Mouse (Mus musculus): ENCODE data around the gene Pbld2. TPM values are rescaled to one million over a fixed set of nuclear protein-coding genes. Genes with fewer than 3 reads are reported as not detected.
"Not testable (repeated sequence)": the region's sequence is repeated elsewhere in the genome, so short reads cannot be mapped to it uniquely, and the experiment has no call there.

The Pbld2 gene
- total RNA-seq, 4 experiments from 2014 or later: 1.7 to 3.4 (median 2.6) TPM

DNA sequence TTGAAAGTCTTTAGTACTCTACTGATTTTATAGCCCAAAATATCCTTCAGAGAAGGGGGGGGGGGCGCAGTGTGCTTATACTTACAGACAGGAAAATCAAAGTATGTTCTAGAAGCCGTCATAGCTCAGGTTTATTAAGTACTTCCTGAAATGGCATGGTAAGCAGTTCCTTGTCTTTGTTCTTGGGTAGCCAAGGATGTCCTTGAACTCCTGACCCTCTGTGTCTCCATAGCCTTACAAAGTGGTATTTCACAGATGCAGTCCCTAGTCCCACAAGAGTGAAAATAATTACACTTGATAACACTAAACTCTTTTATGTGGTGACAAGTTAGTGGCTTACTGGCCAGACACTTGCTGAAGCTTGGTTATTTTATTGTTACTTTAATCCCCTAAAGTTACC, 901 bp downstream of the Pbld2 start:
- no peak for DNase-seq (ENCODE audit: low spot score in 2 of 2)

- DNase-seq (ENCODE audit: low spot score in 2 of 2): no peak
Measured at GRCm38 (mm10) chr10:63025491-63026011, 1.4 kb downstream of the Pbld2 start.

DNA sequence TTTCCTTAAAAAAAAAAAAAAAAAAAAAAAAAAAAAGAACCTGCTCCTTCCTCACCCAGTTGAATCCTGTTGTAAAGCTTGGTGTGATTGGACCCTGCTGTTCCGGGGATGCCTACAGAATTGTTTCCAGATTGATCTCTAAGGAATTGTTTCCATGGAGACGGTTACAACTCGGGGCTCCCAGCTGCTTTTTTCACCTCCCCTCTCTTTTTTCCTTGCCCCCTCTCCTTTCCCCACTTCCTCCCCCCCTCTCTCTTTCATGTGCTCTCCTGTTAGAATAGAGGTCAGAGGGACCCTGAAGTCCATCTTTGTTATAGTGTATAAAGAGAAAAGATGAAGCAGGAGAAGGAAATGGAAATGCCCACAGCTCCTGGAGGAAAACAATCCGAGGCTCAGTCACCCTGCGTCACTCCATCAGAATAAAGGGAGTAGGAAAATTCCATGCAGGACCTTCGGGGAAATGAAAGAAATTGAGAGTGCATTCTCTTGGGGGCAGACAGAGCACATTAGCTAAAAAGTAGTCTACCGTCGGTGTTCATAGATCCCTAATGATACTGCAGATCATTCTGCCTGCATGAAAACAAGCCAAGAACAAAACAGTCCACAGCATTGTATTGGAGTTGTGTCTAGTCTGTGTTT, 2.2 kb downstream of the Pbld2 start:
- DNase-seq (ENCODE audit: low spot score in 2 of 2): no peak

DNA sequence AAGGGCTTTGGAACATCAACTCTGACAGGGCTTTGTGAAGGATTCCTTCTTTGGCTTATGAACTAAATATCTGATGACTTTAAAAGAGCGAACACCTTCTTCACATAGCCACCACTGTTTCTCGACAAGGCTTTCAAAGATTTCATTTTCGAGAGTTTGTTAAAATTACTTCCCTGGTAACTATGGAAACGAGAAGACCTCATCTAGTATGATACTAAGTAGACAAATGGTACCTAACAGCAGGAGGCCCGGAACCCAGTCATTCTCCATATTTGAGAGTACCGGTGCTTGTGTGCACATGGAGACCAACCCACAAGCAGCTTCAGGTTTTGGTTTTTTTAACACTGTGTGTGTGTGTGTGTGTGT, 2.7 kb downstream of the Pbld2 start:
- no peak for DNase-seq (ENCODE audit: low spot score in 2 of 2)

DNA sequence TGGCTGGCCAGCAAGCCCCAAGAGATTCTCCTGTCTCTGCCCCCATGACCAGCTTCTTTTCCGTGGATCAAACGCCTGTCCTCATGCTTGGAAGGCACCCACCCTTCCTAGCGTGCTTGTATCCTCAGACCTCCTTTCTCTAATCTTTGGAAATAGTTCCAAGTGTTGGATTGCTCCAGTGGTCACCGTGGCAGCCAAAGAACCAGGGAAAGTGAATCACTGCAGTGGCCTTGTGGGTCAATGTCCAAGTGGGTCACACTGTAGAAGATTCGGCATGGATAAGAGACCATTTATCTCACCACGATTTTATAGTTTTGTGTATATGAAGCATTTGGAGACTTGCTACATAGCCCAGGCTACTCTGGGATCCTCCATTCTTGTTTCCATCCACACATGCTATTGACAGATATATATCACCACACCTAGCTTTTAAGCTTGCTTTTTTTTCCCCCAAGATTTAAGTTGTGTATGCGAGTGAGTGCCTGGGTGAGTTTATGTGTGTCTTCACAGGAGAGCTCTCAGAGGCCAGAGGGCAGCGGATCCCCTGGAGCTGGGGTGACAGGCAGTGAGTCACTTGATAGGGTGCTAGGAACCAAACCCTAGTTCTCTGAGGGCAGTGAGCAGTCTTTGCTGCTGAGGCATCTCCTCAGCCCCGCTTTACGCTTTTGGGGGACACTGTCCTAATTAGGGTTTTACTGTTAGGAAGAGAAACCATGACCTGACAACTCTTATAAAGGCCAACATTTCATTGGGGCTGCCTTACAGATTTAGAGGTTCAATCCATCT, 3.5 kb downstream of the Pbld2 start:
- no peak for DNase-seq (ENCODE audit: low spot score in 2 of 2)

DNA sequence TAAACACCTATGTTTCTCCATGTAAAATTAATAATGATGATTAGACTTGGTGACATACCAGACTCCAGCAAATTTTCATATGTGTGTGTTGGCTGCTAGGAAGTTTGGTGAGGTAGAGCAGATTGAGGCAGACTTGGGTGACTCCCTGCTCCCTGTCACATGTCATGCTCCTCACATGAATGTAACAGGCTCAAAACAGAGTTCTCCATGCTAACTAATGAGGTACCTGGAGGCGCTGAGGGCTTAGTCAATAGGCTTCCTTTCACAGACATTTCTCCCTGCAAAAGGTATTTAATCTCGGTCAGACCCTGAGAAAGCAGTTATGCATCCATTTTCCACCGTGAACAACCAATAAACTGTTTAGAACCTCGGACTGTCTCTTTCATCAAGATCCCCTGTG, 4.3 kb downstream of the Pbld2 start:
- DNase-seq (ENCODE audit: low spot score in 2 of 2): no peak

DNA sequence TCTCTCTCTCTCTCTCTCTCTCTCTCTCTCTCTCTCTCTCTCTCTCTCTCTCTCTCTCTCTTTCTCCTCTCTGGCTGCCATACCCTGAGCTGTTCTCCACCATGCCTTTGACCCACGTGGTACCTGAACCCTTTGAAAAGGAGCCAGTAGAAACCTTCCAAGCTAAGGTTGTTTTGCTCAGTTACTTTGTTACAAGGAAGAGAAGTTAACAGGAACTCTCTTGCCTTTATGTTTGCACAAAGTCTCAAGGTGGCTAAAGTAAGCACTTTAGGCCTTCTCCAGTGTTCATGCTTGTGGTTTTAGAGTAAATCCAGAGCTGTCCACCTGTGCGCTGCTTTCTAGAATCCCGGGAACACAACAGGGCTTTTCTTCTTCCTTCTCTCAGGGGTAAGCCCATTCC, 8.2 kb downstream of the Pbld2 start:
- DNase-seq (ENCODE audit: low spot score in 2 of 2): no peak

DNA sequence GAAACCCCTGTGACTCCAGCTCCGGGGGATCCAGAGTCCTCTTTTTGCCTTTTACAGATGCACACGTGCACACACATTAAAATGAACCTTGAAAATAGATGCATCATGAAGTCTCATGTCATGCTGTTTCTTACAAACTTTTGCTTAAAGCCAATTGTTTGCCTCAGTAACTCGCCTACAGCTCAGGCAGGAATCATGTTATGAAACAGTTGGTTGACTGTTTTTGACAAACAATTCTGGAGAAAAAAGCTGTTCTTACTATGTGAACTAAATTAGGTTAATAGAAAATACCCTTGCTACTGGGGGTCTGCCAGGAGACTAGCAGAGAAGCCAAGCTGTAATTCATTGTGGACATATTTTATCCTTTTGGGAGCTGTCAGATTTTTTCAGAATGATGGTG, 8.8 kb downstream of the Pbld2 start:
- no peak for DNase-seq (ENCODE audit: low spot score in 2 of 2)

GRCm38 (mm10) chr10:63038571-63039320, 14.6 kb downstream of the Pbld2 start:
- DNase-seq (ENCODE audit: low spot score in 2 of 2): no peak

DNA sequence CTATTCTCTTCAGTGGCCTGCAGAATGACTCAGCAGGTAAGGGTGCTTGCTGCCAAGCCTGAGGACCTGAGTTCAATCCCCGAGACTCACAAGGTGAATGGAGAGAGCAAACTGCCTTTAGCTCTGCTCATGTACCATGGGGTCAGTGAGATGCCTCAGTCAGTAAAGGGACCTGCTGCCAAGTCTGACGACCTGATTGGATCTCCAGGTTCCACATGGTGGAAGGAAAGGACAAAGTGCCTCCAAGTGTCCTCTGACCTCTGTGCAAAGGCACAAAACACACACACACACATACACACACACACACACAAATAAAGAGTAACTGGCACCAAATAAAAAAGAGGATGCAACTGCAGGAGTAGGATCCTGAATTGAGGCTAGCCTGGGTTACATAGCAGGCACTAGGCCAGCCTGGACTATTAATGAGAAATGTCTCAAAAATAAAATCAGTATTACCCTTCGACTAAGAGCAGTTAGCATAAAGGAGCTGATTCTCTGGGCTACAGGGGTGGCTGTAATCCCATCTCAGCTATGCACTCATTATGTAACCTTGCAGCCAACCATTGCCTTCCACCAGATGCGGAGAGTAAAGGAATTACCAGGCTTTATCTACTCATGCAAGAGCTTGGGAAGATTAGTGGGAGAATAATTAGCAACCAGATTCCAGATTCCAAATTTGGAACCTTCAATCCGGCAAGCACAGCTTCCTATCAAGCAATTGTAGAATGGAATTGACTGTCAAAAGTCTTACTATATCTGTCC, 15.9 kb downstream of the Pbld2 start:
- DNase-seq (ENCODE audit: low spot score in 2 of 2): no peak

DNA sequence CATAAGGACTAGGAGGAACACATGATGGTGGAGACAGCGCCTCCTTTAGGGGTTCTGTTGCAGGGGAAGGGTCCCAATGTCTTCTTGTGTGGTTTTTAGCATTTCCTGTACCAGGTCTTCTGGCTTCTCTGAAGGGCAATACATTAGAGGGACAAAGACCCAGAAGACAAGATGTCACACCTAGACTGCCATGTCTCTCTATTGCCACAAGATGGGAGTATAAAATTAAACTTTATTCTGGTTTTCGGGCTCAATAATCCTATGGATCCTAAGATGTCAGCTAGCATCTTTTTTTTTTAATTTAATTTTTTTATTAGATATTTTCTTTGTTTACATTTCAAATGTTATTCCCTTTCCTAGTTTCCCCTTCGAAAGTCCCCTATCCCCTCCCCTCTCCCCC, 19.0 kb downstream of the Pbld2 start:
- no peak for DNase-seq (ENCODE audit: low spot score in 2 of 2)

- DNase-seq (ENCODE audit: low spot score in 2 of 2): no peak
Measured at GRCm38 (mm10) chr10:63047751-63048150, 23.6 kb downstream of the Pbld2 start.

- DNase-seq (ENCODE audit: low spot score in 2 of 2): no peak
Measured at GRCm38 (mm10) chr10:63049106-63049505, 25.0 kb downstream of the Pbld2 start.

- no peak for DNase-seq (ENCODE audit: low spot score in 2 of 2)
Measured at GRCm38 (mm10) chr10:63051267-63051666, 27.2 kb downstream of the Pbld2 start.

GRCm38 (mm10) chr10:63052011-63052410, 27.9 kb downstream of the Pbld2 start:
- DNase-seq (ENCODE audit: low spot score in 2 of 2): no peak

DNA sequence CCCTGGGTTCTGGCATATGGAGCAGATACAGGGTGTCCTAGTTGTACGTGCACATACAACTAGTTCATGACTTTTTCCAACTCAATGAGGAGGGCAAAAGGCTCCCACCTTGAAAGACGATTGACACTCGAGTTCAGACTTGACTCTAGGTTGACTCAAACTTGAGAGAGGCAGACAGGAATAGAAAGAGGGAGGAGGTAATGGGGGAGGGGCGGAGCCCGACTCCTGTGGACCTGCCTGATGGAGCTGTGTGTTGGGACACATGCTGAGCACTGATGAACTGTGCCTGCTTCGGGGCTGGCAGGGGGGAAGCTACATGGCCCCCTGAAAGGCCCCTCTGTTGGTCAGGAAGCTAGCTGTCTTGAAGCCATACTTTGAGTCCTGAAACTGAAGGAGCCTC, 28.9 kb downstream of the Pbld2 start:
- DNase-seq (ENCODE audit: low spot score in 2 of 2): no peak

GRCm38 (mm10) chr10:63054071-63054470, 30.0 kb downstream of the Pbld2 start:
- not testable (repeated sequence) for DNase-seq (ENCODE audit: low spot score in 2 of 2)

GRCm38 (mm10) chr10:63054586-63054985, 30.5 kb downstream of the Pbld2 start:
- DNase-seq (ENCODE audit: low spot score in 2 of 2): no peak

- DNase-seq (ENCODE audit: low spot score in 2 of 2): no peak
Measured at GRCm38 (mm10) chr10:63056966-63057750, 33.0 kb downstream of the Pbld2 start.

GRCm38 (mm10) chr10:63059862-63060261, 35.7 kb downstream of the Pbld2 start, which contains the start of gene Pbld1:
Pbld1 (plus strand) TSS chr10:63060162.
- DNase-seq (ENCODE audit: low spot score in 2 of 2): no peak

DNA sequence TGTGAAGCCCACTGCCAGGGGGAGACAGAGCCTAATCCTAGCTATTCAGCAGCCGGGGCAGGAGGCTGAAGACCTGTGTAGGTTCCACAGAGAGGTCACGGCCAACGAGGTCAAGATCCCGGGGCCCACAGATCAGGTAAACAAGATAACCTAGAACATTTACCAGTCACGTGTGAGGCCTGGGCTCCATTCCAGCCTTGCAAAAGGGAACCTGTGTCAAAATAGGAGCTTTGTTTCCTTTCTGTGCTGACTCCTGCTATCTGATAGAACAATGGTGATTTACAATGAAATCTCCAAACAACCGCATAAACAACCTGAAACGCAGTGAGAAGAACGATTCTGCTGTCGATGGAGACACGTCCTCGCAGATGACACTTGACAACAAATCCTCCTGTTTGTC, 36.3 kb downstream of the Pbld2 start:
- no peak for DNase-seq (ENCODE audit: low spot score in 2 of 2)

Measured in left cerebral cortex, adult 8-10 months (tissue).